Mouse (Mus musculus): Measurements from ENCODE around the gene Vpreb2. TPM values are rescaled to one million over a fixed set of nuclear protein-coding genes. Genes with fewer than 3 reads are reported as not detected.
"Not testable (repeated sequence)": the region's sequence is repeated elsewhere in the genome, so short reads cannot be mapped to it uniquely, and the experiment has no call there.

Vpreb2 gene
- polyA plus RNA-seq, 1 experiment, result not detected

DNA sequence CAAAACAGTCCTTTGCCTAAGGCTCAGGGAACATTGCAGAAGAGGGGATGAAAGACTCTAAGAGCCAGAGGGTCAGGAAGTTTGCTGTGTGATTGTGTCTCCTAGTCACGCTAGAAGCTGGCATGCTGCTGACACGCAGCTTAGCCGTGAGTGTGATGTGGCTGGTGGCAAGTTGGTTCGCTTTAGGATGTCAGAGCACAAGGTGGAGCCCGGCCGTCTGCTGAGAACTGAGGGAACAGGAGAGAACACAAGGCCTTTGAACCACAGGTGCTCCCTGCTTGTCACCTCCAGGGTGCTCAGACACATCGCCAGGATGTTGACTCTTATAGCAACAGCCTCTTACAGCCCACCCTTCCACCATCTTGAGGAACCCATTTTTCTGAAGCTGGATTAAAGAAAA is 18.1 kb upstream of the Vpreb2 start:
- H3K4me3 ChIP-seq (ENCODE audit: insufficient read depth, low read depth, low read length), result no peak overlapping the region
- no peak overlapping the region for H3K27ac ChIP-seq (replicated peaks; ENCODE audit: low read depth, low read length)
- no peaks in the 10 kb centered on the region for H3K4me1 ChIP-seq (ENCODE audit: control insufficient read depth, insufficient read depth, insufficient read length, low read length)

DNA sequence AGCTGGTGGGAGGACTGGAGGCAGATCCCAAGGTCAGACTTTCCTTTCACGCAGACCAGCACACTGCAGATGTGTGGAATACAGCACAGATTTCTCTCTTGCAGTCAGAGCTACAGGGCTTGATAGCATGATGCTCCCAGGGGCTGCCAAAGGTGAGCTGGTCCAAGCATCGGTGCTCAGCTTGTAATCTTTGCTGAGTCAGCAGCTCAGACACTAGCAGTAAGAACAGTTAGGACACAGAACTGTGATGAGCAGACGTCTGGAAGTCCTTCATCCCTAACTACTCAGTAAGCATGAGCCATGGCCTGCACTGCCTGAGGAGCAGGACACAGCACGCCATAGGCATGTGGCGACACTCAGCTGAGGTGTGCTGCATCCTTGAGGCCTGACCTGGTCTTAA is 8.4 kb upstream of the Vpreb2 start:
- Histone ChIP-seq H3K4me3 (ENCODE audit: insufficient read depth, low read depth, low read length) (no peak overlapping the region), H3K27ac (replicated peaks; ENCODE audit: low read depth, low read length) (no peak overlapping the region), H3K4me1 (ENCODE audit: control insufficient read depth, insufficient read depth, insufficient read length, low read length) (no peaks in the 10 kb centered on the region)

DNA sequence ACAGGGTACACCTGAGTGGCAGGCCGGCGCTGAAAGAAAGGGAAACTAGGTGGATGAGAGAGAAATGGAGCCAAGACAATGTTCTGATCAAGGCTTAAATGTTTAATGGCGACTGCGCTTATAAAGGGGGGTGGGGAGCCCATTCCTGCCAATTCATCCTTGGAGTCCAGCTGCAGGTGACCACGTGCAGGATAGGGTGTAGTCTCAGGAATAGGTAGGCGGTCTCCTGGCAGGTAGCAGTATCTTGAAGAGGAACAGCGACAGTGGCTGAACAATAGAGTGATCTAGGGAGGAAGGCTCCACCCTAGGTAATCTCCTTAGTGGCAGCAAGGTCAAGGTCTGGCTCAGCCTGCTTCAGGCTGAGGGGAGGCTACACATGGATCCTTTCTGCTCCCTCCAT is 2.4 kb upstream of the Vpreb2 start:
- H3K4me1 ChIP-seq (ENCODE audit: control insufficient read depth, insufficient read depth, insufficient read length, low read length); H3K4me3 ChIP-seq (ENCODE audit: insufficient read depth, low read depth, low read length); H3K27ac ChIP-seq (replicated peaks; ENCODE audit: low read depth, low read length): not testable (repeated sequence)

DNA sequence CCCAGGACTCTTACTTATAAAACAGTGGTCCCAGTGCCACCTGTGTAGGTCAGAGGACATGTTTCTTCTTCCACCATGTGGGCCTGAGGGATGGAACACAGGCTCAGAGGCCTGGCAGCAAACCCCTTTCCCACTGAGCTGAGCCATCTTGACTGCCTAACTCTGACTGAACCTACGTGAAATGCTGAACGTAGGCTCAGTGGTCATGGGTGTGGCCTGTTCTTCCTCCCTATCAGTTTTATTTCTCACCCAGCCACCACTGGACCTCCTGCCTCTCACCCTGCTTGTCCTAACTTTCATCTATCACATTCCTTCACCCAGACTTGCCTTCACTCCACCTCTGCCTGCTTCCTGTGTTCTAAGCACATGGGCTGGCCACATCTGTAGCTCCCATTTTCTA is 3.0 kb downstream of the Vpreb2 start:
- Histone ChIP-seq H3K4me1 (ENCODE audit: control insufficient read depth, insufficient read depth, insufficient read length, low read length) (no peaks in the 10 kb centered on the region), H3K27ac (replicated peaks; ENCODE audit: low read depth, low read length) (no peak overlapping the region), H3K4me3 (ENCODE audit: insufficient read depth, low read depth, low read length) (no peak overlapping the region)

DNA sequence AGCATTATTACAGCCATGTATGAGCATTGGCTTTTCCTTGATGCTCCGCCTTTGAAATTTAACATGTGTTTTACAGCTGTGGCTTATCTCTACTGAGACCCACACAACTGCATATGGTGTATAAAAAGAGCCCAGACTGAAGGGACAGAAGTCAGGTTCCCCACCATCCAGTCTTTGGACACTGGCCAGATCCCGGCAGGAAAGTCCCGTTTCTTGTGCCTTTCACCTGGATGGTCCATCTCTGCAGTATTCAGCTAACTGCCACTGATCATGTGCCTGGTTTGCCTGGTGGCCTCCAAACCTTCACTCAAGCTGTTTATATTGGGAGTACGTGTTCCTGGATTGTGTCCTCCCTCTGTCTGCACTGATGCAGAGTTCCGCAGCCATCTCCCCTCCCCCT is 4.0 kb downstream of the Vpreb2 start:
- no peaks in the 10 kb centered on the region for H3K4me1 ChIP-seq (ENCODE audit: control insufficient read depth, insufficient read depth, insufficient read length, low read length)

DNA sequence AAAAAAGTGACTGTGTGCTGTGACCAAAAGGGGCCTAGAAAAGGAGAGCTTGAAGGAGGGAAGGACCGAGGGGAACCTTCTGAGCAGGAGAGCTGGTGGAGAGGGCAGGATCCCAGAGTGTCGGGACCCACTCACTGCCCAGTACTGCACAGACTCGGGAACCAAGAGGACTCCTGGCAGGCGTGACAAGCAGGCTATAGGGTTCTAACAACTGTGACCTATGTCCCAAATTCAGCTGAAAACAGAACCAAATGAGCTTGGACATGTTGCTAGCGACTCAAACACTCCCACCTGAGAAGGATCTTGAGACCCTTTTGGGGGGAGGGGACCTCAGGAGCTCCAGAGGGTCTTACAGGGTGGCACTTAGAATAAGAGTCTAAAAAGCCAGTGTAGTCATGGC is 4.8 kb downstream of the Vpreb2 start:
- Histone ChIP-seq H3K4me1 (ENCODE audit: control insufficient read depth, insufficient read depth, insufficient read length, low read length) (no peaks in the 10 kb centered on the region), H3K4me3 (ENCODE audit: insufficient read depth, low read depth, low read length) (no peak overlapping the region), H3K27ac (replicated peaks; ENCODE audit: low read depth, low read length) (no peak overlapping the region)

More for the DNA sequence above, 4.0 kb downstream of the Vpreb2 start:
- Histone ChIP-seq H3K4me3 (ENCODE audit: insufficient read depth, low read depth, low read length) (no peak overlapping the region), H3K27ac (replicated peaks; ENCODE audit: low read depth, low read length) (no peak overlapping the region)

DNA sequence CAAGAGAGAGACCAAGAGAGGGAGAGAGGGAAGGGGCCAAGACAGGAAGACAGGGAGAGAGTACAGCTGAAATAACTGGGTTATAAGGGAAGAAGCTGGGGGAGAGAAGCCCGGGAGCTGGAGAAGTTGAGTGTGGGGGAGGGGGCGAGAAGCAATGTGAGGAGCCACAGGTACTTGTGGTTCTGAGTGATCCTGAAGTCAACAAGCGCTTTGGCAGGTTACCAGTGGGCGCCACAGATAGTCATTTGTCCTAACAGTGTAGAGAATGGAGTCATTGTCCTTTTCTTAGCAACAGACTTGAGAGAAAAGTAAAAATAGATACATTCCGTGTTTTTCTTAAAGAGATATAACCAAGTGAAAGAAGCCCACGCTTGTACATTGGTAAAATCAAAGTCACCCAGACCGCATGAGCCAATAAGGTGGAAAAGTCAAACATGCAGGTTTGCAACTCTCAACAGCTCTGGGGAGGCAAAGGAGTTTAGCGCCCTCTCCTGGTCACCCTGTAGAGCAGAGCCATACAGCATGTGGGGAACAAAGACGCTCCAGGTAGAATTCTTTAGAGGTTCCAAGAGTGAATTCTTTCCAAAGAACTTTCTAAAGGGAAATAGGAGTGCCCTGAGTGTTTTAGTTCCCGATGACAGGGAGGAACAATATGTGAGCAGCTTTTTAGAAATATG is 6.4 kb downstream of the Vpreb2 start:
- H3K4me1 ChIP-seq (ENCODE audit: control insufficient read depth, insufficient read depth, insufficient read length, low read length), result no peaks in the 10 kb centered on the region
- H3K27ac ChIP-seq (replicated peaks; ENCODE audit: low read depth, low read length), result no peak overlapping the region
- H3K4me3 ChIP-seq (ENCODE audit: insufficient read depth, low read depth, low read length), result no peak overlapping the region

DNA sequence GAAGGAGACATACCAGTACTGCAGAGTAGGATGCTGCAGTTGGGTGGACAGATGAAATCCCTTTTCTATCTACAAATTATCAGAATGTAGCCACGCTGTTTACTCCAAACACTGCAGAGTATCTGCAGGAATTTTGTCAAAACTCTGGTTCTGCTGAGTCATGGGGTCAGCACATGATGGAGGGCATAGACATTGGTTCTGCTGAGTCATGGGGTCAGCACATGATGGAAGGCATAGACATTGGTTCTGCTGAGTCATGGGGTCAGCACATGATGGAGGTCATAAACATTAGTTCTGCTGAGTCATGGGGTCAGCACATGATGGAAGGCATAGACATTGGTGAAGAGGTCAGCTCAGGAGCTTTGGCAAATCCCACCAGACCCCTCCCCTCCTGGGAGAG is 7.5 kb downstream of the Vpreb2 start:
- Histone ChIP-seq H3K27ac (replicated peaks; ENCODE audit: low read depth, low read length) (no peak overlapping the region), H3K4me3 (ENCODE audit: insufficient read depth, low read depth, low read length) (no peak overlapping the region), H3K4me1 (ENCODE audit: control insufficient read depth, insufficient read depth, insufficient read length, low read length) (no peaks in the 10 kb centered on the region)

DNA sequence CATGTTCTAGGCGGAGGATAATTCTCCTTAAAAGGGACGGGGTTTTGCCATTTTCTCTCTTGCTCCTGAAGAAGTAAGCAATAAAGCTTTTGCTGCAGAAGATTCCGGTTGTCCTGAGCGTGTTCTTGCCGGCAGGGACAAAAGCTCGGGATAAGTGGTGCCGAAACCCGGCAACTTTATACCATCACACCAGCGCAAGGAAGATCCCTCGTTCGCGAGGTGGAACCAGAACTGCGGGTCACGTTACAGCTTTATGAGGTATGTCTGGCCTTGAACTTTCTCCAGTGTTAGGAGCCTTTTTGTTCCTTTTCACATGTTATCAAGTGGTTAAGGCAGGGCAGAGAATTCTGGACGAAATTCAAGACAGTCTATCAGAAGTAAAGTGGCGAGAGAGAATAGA is 12.1 kb downstream of the Vpreb2 start:
- H3K4me3 ChIP-seq (ENCODE audit: insufficient read depth, low read depth, low read length); H3K27ac ChIP-seq (replicated peaks; ENCODE audit: low read depth, low read length); H3K4me1 ChIP-seq (ENCODE audit: control insufficient read depth, insufficient read depth, insufficient read length, low read length): not testable (repeated sequence)

DNA sequence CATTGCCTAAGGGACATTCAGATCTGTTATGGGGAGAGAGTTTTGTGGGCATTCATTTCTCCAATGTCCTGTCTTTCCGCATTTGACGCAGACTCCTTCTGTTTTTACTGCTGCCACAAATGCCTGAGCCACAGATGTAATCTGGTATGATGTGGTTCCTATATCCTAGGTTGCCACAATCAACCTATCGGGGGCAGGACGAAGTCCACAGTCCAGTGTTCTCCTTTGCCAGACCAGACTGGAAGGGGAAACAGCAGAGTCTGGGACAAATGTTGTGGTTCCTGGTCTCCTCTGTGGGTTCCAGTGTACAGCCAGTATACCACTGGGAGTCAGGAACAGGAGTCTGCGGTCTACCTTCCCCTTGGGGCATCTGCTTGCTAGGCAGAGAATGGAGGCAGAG is 19.4 kb downstream of the Vpreb2 start:
- Histone ChIP-seq H3K27ac (replicated peaks; ENCODE audit: low read depth, low read length) (no peak overlapping the region), H3K4me3 (ENCODE audit: insufficient read depth, low read depth, low read length) (no peak overlapping the region), H3K4me1 (ENCODE audit: control insufficient read depth, insufficient read depth, insufficient read length, low read length) (no peaks in the 10 kb centered on the region)

DNA sequence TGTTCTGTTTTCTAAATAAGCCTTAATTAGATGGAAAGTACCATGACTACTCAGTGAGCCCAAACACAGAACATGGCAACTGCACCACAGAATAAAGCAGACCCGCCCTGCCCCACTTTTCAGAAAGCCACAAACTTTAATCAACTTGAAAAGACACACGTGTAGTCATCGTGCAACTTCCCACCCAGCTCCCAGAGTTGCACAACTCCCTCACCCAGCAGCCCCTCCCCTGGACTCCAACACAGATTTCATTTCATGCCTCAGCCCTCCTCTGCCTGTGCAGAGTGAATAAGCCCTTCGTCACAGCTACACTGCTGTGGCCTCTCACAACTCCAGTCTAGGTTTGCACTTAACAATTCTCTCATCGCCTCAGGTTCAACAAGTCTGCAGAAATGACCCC is 24.4 kb downstream of the Vpreb2 start:
- no peak overlapping the region for H3K4me3 ChIP-seq (ENCODE audit: insufficient read depth, low read depth, low read length)
- H3K27ac ChIP-seq (replicated peaks; ENCODE audit: low read depth, low read length), result no peak overlapping the region
- H3K4me1 ChIP-seq (ENCODE audit: control insufficient read depth, insufficient read depth, insufficient read length, low read length), result no peaks in the 10 kb centered on the region

DNA sequence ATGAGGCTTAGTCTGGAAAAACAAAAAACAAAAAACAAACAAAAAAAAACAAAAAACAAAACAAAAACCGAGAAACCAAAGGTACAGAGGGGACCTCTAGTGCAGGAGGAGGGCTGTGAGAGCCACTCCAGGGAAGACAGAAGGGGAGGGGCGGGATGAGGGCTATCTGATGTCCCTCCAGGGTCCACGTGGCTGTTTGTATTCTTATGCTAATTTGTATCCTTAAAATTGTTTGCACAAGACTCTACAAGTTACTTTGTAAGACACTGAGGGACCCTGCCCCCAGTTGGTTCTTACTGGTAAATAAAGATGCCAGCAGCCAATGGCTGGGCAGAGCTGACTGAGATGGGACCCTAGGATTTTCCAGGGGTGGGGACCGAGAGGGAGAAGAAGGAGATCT is 26.9 kb downstream of the Vpreb2 start:
- no peak overlapping the region for H3K4me3 ChIP-seq (ENCODE audit: insufficient read depth, low read depth, low read length)
- H3K4me1 ChIP-seq (ENCODE audit: control insufficient read depth, insufficient read depth, insufficient read length, low read length), result no peaks in the 10 kb centered on the region
- H3K27ac ChIP-seq (replicated peaks; ENCODE audit: low read depth, low read length), result no peak overlapping the region

DNA sequence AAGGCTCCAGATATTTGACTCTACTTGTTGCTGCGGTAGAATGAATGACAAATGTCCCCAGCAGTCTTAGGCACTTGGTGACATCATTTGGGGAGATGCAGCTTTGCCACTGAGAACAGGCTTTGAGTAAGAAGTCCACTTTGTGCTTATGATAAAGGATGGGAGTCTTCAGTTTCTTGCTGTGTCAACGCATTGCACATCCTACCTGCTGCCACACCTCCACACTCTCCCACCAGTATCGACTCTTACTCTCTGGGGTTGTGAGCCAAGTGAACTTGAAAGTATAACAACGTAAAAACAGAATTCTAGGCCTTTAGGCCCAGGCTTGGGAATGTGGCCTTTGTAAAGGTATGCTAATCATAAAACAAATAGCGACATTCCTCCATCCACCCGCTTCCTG is 30.9 kb downstream of the Vpreb2 start:
- H3K4me1 ChIP-seq (ENCODE audit: control insufficient read depth, insufficient read depth, insufficient read length, low read length), result no peaks in the 10 kb centered on the region
- H3K4me3 ChIP-seq (ENCODE audit: insufficient read depth, low read depth, low read length), result no peak overlapping the region
- H3K27ac ChIP-seq (replicated peaks; ENCODE audit: low read depth, low read length), result no peak overlapping the region

DNA sequence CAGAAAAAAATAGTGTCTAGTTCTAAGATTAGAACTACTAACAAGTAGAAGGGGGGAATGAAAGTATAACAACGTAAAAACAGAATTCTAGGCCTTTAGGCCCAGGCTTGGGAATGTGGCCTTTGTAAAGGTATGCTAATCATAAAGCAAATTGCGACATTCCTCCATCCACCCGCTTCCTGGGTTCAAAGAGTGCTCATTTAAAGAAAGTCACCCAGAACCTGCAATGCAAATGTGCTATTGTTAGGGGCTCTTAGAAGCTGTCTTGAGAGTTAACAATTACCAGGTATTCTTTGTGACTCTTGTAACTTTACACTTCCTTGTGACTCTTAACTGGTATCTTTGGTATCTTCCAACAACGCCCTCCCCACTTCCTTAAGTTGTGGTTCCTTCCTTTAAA is 36.3 kb downstream of the Vpreb2 start:
- not testable (repeated sequence) for H3K4me3 ChIP-seq (ENCODE audit: insufficient read depth, low read depth, low read length); H3K4me1 ChIP-seq (ENCODE audit: control insufficient read depth, insufficient read depth, insufficient read length, low read length); H3K27ac ChIP-seq (replicated peaks; ENCODE audit: low read depth, low read length)

DNA sequence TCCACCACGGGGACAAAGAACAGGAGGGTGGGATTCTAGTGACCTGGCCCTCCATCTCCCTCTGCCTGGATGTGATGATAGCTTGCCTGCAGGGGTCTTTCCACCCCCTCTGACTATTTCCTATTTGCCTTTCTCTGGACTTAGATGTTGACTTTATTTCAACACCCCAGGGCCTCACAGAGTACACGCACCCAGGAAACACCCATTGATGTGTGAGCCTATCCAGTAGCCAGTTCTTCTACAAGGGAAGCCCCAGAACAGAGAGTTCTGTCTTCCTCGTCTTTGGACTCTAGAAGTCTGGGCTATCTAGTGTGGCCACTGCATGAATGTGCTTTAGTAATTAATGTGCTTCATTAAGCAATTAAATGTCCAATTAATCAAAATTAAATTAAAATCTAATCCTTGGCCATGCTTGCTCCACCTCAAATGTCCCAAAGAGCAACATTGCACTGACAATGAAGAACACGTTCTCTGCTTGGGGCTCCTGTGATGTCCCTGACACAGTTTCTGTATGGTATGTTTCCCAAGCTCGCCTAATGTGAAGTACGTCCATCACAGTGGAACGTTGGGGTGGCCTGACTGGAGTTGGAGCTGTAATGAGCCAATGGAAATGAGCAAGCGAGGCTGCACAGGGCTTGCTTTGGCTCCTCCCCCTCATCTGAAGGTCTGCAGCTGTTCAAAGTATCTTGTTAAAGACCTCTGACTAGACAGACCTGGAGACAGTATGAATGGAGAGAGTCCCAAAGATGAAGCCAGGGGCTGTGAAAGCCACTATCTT is 42.7 kb downstream of the Vpreb2 start:
- no peak overlapping the region for H3K27ac ChIP-seq (replicated peaks; ENCODE audit: low read depth, low read length)
- H3K4me3 ChIP-seq (ENCODE audit: insufficient read depth, low read depth, low read length), result no peak overlapping the region
- no peaks in the 10 kb centered on the region for H3K4me1 ChIP-seq (ENCODE audit: control insufficient read depth, insufficient read depth, insufficient read length, low read length)

DNA sequence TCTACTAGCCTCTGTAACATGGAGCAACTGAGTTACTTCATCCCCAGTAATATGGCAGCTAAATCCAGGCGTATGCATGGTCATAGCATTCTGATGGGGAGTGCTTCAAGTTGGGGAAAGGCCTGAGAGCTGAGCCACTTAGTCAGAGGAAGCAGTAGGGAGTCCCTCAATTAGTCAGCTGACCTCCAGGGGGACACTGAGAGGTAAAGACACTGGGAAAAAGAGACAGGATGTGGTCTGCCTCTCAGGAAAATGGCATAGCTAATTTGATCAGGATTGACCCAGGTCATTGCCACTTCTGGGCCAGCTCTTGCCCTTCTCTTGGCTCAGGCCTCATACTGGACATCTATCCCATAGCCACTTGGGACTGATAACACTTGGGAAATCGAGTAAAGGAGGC is 47.1 kb downstream of the Vpreb2 start:
- H3K4me3 ChIP-seq (ENCODE audit: insufficient read depth, low read depth, low read length), result no peak overlapping the region
- H3K27ac ChIP-seq (replicated peaks; ENCODE audit: low read depth, low read length), result no peak overlapping the region
- H3K4me1 ChIP-seq (ENCODE audit: control insufficient read depth, insufficient read depth, insufficient read length, low read length), result no peaks in the 10 kb centered on the region

Data from brown adipose tissue, adult 24 weeks (tissue).